Mouse (Mus musculus): ENCODE measurements at regions not wholly inside any gene's neighbourhood (a gene's known extent, or its start where the extent isn't known, plus 50 kb on each side); places are given as distances from the start of the nearest gene placed in this dataset.

- TF ChIP-seq CTCF (IDR thresholded peaks at IDR 0.05; ENCODE audit: low read depth, low read length) (0 out of 2 replicates have a peak, but pooled peaks have one; percentile 17), POLR2A (IDR thresholded peaks at IDR 0.05; ENCODE audit: borderline replicate concordance, low read depth, low read length) (no peak)
Observed at GRCm38 (mm10) chr17:83078601-83079360, 136.3 kb upstream of the Pkdcc start.

Data from bone marrow macrophage, adult 2 months (primary cell).